In the genomic region with DNA sequence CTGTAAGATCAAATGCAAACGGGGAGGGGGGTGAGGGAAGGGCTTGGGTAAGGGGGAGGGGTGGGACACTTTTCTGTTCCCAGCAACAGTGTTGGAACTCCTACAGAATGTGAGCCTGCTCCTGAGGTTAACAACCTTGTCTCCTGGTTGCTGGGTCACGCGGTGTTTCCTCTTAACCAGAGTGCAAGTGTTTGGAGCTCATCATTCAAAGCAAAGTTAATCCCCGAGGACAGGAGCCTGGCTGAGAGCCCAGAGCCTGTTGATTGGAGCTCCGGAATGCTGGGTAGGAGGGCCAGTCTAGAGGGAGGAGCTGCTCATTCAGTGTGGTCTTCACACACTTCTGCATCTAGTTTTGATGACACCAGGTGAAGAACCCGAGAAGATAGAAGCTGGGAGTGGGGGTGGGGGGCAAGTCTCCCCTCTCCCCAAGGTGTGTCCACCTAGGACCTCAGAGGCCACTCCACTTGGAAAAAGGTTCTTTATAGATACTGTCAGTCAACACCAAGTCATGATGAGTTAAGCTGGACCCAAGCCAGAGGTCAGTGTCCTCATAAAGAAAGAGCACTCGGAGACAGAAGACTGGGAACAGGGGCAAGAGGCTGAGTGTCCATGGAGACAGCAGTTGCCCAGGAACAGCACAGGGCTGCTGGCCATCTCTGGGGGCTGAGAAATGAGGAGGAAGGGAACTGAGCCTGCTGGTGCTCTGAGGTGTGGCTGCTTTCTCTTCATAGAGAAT, we compare ENCODE assay signal across 8 mouse cellular contexts.
DNase-seq lines count a peak whose midpoint lies in the region; ATAC-seq lines count a peak whose summit lies in the region.

No protein-coding gene starts in this region.

- ATAC-seq in hindbrain, embryonic 16.5 days = peak; percentile 92
- ATAC-seq in liver, embryonic 11.5 days (replicated peaks; ENCODE audit: low FRiP score) = peak; percentile 22; the same call in 1 of the 2 replicates
- no peak for ATAC-seq in neural tube, embryonic 11.5 days (ENCODE audit: insufficient read depth, low FRiP score, low TSS enrichment)

- WGBS in hindbrain, embryonic 16.5 days = 15% methylated on average over 7 of the region's 7 CpGs
- WGBS in liver, embryonic 11.5 days = 40% methylated on average over 7 of the region's 7 CpGs
- WGBS in neural tube, embryonic 11.5 days = 42% methylated on average over 7 of the region's 7 CpGs

- H3K27me3 ChIP-seq in hindbrain, embryonic 16.5 days (replicated peaks; ENCODE audit: control insufficient read depth, insufficient read depth, low read length) = peaks cover 2% of the 10 kb centered on the region; the same call in 1 of the 2 replicates
- H3K27me3 ChIP-seq in liver, embryonic 11.5 days (replicated peaks; ENCODE audit: control insufficient read depth, insufficient read depth, low read length) = 0 out of 2 replicates have a peak, but pooled peaks cover 5% of the 10 kb centered on the region
- no peaks in the 10 kb centered on the region for H3K27me3 ChIP-seq in neural tube, embryonic 11.5 days (ENCODE audit: control insufficient read depth, insufficient read depth, low read length)

- H3K4me2 ChIP-seq in hindbrain, embryonic 16.5 days (ENCODE audit: low read length) = no peak overlapping the region
- H3K4me2 ChIP-seq in liver, embryonic 11.5 days = no peak overlapping the region
- H3K4me2 ChIP-seq in neural tube, embryonic 11.5 days (ENCODE audit: low read depth) = no peak overlapping the region

- no peaks in the 10 kb centered on the region for H3K36me3 ChIP-seq in hindbrain, embryonic 16.5 days (ENCODE audit: control insufficient read depth, insufficient read depth, low read length)
- H3K36me3 ChIP-seq in liver, embryonic 11.5 days (ENCODE audit: control insufficient read depth, insufficient read depth, low read length) = no peaks in the 10 kb centered on the region
- H3K36me3 ChIP-seq in neural tube, embryonic 11.5 days (ENCODE audit: control insufficient read depth, insufficient read depth, low read length) = no peaks in the 10 kb centered on the region

- peak; percentile 97 for DNase-seq in 3T3-L1 (ENCODE audit: low read depth, low spot score)
- peak; percentile 31 to 41 for DNase-seq in adrenal gland, postnatal 4 days (ENCODE audit: low spot score in 2 of 2)
- DNase-seq in gastrocnemius, postnatal 25 days = peak; percentile 81
- peak; percentile 56 for DNase-seq in liver, embryonic 11.5 days (ENCODE audit: low spot score)
- DNase-seq in neural tube, embryonic 11.5 days (ENCODE audit: low spot score) = peak; percentile 76
- DNase-seq in layer of hippocampus, adult 9-10 months (ENCODE audit: low spot score) = no peak
- DNase-seq in thymus, postnatal 36 days = no peak

- H3K9me3 ChIP-seq in hindbrain, embryonic 16.5 days (ENCODE audit: control insufficient read depth, low read length) = no peaks in the 10 kb centered on the region
- H3K9me3 ChIP-seq in liver, embryonic 11.5 days (ENCODE audit: control insufficient read depth, low read length) = no peaks in the 10 kb centered on the region
- no peaks in the 10 kb centered on the region for H3K9me3 ChIP-seq in neural tube, embryonic 11.5 days (ENCODE audit: control insufficient read depth, low read length)

- H3K27ac ChIP-seq in hindbrain, embryonic 16.5 days (ENCODE audit: low read depth, low read length) = no peak overlapping the region
- H3K27ac ChIP-seq in liver, embryonic 11.5 days (ENCODE audit: low read depth, low read length) = no peak overlapping the region
- no peak overlapping the region for H3K27ac ChIP-seq in neural tube, embryonic 11.5 days (ENCODE audit: low read depth, low read length)

- no peak overlapping the region for H3K9ac ChIP-seq in hindbrain, embryonic 16.5 days (ENCODE audit: low read depth, low read length)
- H3K9ac ChIP-seq in liver, embryonic 11.5 days (ENCODE audit: low read depth, low read length) = no peak overlapping the region
- no peak overlapping the region for H3K9ac ChIP-seq in neural tube, embryonic 11.5 days (ENCODE audit: low read length)

- no peak overlapping the region for H3K4me3 ChIP-seq in hindbrain, embryonic 16.5 days (ENCODE audit: low read length)
- H3K4me3 ChIP-seq in liver, embryonic 11.5 days (ENCODE audit: low read depth, low read length) = no peak overlapping the region
- no peak overlapping the region for H3K4me3 ChIP-seq in neural tube, embryonic 11.5 days (ENCODE audit: low read depth, low read length)

- H3K4me1 ChIP-seq in hindbrain, embryonic 16.5 days (ENCODE audit: control insufficient read depth, insufficient read depth, low read depth, low read length) = peaks cover 2% of the 10 kb centered on the region
- H3K4me1 ChIP-seq in liver, embryonic 11.5 days (replicated peaks; ENCODE audit: control insufficient read depth, insufficient read depth, low read length) = peaks cover 27% of the 10 kb centered on the region
- 0 out of 2 replicates have a peak, but pooled peaks cover 3% of the 10 kb centered on the region for H3K4me1 ChIP-seq in neural tube, embryonic 11.5 days (ENCODE audit: control insufficient read depth, insufficient read depth, low read length)

Comparison
In these comparisons a context has a peak if more than half of its experiments do, and no peak if none do; other contexts are left out.
1. DNase-seq: peak in 3T3-L1 (single experiment), adrenal gland, postnatal 4 days (2 of 2), gastrocnemius, postnatal 25 days (single experiment), liver, embryonic 11.5 days (single experiment) and neural tube, embryonic 11.5 days (single experiment); none in layer of hippocampus, adult 9-10 months (single experiment) and thymus, postnatal 36 days (0 of 2).